Mouse (Mus musculus): ENCODE measurements around the gene Cd47.

The Cd47 gene

DNA sequence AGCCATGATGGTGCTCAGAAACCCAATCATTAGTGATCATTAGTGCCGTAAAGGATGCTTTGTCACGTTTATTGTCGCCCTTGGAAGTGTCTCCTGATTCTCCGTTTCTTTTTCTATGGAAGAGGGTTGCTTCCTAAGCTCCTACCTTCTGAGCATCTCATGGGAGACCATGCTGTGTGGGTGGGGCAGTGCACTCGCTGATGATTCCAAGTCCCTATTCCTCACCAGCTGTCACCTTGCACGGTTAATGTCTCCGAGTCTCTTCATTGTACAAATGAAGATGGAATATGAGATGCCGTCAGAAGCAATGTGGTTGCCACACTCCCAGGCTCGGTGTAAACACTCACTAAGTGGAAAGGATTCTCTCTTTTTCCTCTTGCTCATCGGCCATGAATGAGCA is 119.9 kb downstream of the Cd47 start:
- no peak for DNase-seq

DNA sequence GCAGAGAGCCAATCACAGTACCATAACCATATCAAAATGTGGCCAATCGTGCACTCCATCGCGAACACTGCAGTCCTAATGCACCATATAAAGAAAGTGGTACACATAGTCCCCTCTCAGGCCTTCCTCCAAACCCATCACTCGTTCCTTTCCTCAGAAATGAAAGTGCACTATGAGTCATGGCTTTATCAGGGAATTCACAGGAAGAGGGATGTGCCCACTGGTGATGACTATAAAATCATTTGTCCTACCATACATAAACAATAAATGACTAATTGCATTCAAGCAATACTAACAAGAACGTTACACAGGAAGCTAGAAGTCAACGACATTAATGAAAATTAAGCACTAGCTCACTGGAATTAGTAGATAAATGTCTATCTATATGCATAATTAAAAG is 121.3 kb downstream of the Cd47 start:
- no peak for DNase-seq

DNA sequence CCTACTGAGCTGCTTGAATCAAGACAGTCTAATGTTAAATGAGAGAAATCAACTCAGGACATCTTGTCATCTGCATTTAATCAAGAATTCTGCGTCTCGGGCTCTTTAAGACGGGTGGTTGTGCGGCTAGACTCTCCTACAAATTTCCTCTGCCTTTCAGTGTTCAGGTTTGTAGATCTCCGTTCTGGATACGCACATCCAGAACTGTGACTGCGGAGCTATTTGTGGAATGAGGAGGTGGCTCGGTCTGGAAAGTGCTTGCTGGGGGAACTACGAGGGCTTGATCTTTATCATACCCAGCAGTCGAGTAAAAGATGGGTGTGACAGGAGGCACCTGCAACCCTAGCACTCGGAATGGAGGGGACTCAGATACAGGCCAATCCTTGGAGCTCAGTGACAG is 121.8 kb downstream of the Cd47 start:
- DNase-seq = no peak

DNA sequence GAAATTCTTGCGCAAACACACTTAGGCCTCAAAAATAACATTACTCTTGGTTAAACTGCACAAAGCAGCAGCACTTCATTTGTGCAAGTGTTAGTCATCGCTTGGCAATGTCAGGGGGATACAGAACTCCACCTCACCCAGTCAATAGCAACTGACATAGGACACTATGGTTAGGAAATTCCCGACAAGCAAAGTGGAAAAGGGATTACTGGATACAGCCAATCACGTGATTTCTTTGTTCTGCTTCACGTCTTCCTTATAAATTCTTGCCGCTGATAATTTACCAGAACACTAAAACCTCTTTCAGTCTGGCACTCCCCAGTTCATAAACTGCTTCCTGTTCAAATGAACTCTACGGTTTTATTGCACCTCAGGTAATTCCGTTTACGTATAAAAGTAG is 123.4 kb downstream of the Cd47 start:
- DNase-seq = peak; percentile 47

DNA sequence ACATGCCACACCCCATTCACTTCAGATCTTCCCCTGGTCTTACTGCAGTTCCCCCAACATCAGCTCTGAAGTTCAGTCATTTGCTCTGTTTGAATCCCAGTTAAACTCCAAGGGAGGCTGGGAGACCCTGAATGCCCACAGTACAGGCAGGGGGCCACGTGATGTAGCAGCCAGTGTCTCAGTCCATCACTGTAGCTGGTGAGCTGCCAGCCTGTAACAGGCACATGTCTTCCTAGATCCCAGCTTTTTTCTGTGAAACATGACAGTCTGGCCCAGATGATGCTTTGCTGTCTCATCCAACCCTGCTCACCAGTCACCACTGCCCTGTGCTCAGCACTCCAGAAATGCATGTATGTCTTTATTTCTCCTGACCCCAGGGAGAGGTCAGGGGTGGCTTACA is 124.6 kb downstream of the Cd47 start:
- no peak for DNase-seq

DNA sequence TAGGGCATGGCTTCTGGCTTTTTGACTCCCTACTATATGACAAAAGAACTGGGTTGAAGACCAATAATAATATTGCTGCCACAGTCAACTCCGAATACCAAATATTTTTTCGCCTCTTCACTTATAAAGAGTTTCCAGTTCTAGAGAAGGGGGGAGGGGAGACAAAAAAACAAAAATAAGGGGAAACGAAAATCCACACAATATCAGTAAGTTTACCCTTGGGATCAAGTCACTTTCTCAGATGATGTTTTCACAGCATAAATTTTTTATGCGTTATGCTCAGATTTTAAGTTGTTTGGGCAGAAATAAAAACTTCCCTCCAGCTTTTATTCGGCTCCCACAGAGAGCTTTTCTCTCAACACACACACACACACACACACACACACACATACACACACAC is 132.9 kb downstream of the Cd47 start:
- no peak for DNase-seq

DNA sequence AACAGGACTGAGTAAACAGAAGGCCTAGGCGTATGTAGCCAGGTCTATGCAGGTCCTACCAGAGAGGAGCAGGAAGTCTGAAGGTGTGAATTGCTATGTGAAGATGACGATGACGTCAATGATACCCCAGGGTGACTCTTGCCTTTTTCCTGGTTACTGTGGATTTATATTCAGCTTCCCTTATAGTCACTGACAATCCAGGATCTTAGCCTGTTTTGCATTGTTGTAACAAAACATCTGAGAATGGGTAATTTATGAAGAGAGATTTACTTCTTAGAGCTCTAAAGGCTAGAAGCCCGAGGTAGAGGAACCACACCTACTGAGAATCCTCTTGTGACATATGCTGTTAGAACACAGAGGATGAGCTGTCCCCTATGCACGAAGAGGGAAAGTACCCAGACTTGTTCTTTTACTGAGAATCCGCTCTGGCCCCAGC is 135.7 kb downstream of the Cd47 start:
- DNase-seq = no peak

DNA sequence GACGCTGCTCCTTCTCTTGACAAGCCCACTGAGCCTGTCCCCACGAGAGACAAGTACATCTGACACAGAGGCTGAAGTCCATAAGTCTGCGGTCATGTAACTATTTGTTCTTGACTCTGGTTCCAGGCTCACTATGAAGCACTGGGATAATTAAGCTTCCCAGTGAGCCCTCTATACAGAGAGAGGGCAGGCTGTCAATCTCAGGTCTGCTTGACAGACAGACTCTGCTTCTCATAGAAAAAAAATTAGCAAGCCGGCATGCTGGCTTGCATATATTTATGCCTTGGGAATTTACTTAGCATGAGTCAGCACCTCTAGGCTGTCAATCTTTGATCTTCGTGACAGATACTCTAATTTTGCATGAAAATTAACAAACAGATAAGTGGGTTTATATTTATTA is 136.5 kb downstream of the Cd47 start:
- DNase-seq = no peak

DNA sequence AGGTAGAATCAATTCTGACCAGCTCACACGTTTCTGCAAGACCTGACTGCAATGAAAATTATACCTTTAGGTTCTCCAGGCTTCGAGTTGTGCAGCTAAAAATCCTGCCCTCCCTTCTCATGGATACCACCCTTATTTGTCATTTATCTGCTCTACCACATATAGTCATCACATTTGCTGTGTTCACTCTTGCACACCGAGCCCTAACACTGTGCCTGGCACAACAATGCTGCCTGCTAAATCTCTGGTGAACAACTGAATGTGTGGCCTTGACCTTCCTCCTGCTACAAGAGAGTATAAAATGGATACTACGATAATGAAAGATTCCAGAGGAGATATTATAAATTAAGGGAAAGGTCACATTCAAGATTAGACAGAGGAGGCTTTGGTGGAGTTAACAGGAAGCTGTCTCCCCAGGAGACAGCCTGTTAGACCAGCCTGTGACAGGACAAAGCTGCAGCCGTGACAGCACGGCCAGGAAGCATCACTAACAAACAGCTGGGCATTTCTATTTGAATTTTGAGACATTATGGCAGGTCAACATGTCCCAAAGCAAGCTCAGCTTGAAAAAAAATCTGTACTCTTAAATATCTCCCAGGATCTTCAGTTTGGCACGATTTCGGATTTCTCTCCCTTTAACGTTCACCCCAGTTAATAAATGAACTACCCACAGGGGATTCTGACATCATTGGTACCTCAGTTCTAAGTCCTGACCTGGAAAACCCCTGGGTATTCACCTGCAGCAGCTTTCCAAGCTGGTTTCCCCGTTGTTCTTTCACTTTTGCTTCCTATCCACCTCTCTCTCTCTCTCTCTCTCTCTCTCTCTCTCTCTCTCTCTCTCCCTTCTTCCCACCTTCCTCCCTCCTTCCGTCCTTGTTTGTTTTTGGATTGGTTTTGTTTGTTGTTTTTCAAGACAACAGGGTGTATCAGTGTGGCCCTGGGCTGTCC is 137.2 kb downstream of the Cd47 start:
- DNase-seq = no peak

DNA sequence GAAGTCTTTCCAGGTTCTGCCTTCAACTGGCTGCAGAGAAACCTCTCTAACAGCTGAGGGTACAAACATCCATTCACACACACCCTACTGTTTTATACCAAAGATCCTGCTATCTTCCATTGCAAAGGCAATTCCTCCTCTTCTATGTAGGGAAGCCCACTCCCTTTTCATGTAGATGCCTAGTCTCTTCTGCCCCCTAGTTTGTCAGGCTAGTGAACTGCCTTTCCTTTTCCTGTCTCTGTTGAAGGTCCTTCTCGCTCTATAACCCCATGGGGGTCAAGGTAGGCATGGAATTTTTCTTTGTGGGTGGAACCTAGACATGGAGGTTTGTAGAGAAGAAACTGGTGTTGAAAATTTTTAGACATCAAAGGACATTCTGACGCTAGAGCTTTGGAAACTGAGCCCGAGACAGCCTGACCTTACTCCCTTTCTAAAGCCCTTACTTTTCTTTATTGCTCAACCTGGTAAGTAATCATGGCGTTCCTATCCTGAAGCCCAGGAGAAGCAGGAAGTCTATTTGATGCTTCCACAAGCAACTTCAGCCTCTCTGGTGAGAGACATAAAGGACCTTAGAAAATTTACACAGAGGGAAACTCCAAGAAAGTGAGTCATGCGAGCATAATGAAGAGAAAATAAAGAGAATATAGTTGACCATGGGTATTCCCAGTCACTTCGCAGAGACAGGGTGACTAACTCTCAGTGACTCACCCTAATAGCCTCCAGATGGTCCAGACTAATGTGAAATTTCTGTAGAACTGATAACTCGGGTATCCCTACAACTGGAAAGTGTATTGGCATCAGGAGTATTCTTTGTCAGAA is 138.4 kb downstream of the Cd47 start:
- no peak for DNase-seq

DNA sequence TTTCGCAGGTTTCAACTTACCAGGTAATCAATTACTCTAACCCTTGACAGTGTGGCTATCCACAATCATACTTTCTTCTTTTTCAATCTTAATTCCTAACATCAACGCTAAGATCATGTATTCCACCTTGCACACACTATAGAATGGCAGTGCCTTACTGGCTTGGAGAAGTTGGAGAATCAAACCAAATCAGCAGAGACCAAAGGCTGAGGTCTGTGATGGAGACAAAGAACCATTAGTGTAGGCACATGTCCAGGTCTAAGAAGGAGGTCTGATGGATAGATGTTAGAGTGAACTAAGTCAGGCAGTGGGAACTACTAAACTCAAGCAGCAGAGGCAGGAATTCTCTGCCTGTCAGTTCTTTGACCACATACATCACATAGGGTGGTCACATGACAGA is 139.0 kb downstream of the Cd47 start:
- DNase-seq = no peak

DNA sequence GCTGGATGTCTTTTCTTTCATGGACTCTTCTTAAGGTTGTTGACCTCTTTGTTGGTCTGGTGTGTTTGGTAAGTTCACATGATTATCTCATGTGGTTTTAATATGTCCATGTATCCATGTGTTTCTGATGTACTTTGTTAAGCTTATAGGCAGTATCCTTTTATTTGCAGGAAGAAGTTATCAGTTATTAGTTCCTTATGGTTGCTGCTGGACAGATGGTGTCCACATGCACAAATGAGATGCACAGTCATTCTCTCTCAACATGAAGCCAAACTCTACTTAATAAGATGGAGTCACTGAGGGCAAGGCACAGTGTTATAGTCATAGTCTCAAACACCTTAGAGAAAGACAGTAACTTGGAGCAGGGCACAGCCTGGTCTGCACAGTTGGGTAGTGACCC is 140.1 kb downstream of the Cd47 start:
- DNase-seq = no peak

DNA sequence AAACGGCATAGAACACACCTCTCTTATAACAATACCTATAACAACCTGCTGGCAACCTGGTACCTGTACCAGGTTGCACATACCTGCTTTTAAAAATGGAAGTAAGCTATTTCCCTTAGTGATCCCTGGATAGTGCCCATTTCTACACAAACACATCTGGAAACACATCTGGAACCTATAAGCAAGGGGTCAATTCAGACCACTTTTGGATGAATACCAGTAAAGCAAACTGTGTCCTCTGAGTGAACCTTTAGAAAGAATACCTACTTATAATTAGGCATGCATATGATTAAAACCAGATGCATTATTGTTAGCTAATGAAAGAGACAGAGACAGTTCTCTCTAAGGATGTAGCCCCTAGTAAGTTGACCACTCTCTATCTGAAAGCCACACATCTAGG is 140.7 kb downstream of the Cd47 start:
- no peak for DNase-seq

DNA sequence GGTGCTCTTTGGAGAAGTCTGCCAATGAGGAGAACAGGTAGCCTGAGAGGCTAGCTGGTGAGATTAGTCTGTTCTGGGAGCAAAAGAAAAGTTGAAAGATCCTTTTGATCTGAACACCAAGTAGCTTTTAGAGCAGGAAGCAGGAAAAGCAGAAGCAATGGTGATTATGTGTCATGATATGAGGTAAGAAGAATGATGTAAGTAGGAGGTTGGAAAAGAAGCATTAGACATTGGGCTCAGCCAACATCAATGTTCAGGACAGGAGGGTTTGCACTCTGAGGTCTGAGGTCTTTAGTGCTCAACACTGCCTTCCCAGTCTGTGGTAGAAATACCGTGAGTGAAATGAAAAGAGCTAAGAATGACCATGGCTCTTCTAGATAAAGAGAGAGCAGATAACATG is 143.4 kb downstream of the Cd47 start:
- DNase-seq = no peak

DNA sequence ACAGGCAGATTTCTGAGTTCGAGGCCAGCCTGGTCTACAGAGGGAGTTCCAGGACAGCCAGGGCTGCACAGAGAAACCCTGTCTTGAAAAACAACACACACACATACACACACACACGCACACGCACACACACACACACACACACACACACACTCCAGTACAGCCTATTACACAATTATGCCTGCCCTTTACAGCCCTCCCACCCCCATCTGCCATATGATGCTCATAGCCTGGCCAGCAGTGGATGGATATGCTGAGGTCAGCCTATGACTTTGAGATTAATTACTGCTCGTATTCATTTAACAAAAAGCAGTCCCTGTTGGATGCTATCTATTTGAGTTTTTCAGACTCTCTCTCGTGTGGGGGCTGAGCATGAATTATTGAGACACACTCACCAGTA is 144.8 kb downstream of the Cd47 start:
- DNase-seq = no peak

DNA sequence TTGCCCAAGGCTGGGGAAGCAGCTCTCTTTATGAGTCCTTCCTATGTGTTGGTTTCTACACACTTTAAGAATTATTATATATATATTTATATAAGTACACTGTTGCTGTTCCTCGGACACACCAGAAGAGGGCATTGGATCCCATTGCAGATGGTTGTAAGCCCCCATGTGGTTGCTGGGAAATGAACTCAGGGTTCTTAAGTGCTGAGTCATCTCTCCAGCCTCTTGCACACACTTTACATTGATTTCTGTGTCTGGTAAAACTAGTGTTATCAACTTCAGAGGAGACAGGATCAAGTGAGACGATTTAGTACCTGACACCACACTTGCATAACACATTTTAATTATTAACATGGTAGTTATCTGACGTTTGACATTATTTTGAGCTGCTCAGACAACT is 146.7 kb downstream of the Cd47 start:
- DNase-seq = no peak

DNA sequence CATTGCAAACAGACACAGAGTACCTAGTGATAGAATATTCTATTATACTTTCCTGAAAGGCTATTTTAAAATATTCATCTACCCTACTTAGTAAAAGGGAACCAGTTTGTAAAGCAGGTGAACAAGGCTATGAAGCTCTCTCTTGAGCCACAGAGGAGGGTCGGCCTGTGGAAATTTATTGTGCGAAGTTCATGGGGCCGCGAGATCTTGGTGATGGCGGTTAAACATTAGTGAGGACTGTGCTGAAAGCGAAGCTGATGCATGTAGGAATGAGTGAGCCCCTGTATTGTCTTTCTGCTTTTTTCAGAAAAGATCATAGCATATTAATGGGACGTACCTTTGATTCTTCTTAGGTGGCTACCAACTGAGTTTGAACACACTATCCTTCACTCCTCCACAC is 147.3 kb downstream of the Cd47 start:
- DNase-seq = no peak

DNA sequence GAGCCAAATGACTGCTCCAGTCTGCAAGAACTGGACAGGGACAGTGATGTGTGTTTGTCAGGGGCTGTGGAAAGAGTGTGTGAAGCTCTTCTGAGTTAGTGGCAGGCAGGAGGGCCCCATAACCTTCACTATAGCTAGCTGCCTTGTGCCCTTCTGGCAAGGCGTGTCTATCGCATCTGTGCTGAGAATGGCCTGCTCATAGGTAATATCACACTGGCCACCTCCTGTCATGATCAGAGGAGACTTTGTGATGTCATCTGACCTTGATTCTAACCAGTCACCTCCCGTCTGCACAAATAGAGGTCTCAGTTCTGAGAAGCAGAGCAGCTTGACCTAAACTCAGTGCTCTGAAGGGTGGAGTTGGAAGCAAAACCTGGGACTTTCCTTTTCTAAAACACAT is 148.0 kb downstream of the Cd47 start:
- no peak for DNase-seq

DNA sequence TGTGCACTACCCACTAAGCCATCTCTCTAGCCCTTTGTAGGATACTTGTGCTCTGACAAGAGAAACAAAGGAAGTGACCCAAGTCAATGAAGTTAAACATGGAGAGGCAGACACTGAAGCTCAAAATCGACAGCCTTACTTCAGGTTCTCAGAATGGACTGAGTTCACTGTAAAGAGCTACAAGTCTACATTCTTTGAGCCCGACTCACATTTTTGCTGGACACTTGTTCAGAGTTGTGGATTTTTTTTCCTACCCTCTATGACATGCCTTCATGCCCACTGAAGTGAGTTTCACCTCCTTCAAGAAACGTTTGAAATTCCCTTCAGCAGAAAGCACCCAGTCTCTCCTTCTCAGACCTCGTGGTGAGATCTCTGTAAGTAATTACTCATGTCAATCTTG is 148.9 kb downstream of the Cd47 start:
- DNase-seq = no peak

DNA sequence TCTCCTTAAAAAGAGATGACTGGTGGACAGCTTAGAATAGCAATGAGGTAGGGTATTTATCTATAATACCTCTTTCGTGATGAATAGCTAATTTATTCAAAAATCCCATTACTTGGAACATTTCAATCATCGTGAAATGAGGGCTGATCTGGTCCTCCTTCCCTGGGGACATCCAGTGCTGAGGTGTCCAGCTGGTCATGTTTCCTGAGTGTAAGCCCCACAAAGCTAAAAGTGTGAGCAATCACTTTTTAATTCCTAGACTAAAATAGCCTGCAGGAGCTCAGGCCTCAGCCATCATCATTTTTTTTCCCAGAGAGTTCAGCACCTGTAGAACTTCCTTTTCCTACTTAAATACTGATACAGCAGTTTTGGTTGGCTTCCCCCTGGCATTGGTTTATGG is 150.0 kb downstream of the Cd47 start:
- DNase-seq = no peak

DNA sequence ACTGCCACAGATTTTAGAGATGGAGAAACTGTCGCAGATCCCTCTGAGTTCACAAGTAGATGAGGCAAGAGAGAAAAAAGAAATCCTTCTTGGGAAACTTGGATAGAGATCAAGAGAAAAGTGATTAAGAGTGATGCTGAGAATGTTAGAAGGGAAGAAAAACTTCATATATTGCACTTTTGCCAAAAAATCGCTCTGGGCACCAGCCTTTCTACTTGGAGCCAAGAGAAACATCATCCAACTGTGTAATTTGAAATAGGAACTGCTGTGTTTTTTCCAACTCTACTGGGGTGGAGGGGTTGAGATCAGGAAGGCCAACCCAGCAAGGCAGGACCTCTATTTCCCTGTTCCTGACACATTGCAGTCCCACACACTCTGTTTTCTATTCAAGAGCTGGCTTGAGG is 151.0 kb downstream of the Cd47 start:
- DNase-seq = peak; percentile 61

DNA sequence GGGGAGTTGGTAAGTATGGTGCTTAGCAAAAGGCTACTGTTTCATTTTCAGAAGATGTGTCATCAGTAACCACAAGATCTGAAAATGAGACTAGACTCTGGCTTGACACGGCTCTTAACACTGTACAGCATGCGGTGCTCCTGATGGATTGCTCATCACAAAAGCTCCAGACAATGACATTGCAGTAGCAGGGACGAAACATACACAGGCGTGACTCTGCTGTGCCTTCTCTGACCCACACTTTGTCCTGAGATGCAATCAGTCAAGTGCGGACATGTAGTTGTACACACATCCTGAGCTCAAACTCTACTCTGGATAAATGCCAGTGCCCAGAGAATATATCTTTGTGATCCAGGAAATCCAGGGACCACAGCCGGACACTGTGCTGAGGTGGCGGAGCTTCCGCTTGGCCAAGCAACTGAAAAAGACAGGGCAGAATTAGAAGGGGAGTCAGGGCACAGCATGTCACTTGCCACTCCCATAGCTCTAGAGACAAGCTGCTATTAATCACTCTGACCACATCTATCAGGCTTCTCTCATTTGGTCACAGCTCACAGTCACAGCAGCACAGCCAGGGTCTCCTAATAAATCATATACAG is 151.7 kb downstream of the Cd47 start:
- peak; percentile 87 for DNase-seq

DNA sequence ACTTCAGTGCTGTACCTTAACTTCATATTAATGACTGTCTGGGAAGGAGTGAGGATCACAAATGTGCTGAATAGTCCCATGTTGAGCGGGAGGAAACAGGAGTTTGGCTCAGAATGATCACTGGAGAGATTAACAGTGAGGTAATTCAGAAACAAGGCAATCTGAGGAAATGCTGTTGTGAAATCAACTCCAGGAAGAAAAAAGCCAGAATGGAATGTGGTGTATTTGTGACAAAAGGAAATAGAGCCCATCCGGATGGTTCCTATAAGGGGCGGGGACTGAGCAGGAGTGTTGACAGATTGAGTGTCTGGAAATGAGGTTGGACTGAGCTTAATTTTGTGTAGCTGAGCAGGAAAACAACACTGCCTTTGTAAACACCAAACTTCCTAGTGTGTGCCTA is 153.5 kb downstream of the Cd47 start:
- peak; percentile 78 for DNase-seq

DNA sequence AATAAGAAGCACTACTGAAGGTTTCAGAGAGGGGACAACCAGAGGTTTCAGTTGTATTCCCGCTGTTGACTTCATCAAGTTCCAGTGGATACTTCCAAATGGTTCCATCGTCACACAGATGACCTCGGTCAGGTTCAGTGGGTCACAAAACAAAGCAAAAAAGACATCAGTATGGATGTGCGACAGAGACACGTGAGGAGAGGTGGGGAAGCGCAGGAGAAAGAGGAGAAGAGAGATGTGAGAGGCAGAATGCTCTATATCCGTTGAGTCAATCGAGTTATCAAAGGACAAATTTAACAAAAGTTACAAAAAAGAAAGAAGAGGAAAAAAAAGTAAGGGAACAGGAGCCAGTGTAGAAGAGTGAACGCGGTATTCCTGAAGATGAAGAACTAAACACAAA is 154.6 kb downstream of the Cd47 start:
- no peak for DNase-seq

Measured in lung, postnatal 36 days (tissue).